Mouse (Mus musculus) gastrocnemius, postnatal 36 days (tissue): Measurements from ENCODE around the gene Spata7. TPM values are rescaled to one million over a fixed set of nuclear protein-coding genes. Genes with fewer than 3 reads are reported as not detected.

Experiments
- total RNA-seq, 2 experiments: library from RNA; stranded (reverse); gene quantifications; 2 replicates each; pipeline ENCODE4 v1.2.3; 2021

Gene Spata7
- total RNA-seq, 2 experiments from 2014 or later, result 2.3 to 4.1 TPM

Other genes with a start within 250 kb of the Spata7 start
- gene Kcnk10, start 49.8 kb upstream of the Spata7 start, total RNA-seq, result not detected
- gene Ptpn21, start 109.2 kb downstream of the Spata7 start, total RNA-seq, result 10 to 100 TPM; 25.1 to 25.9 TPM
- gene Zc3h14, start 118.8 kb downstream of the Spata7 start, total RNA-seq, result 10 to 100 TPM; 41.3 to 42.5 TPM